Mouse (Mus musculus): ENCODE measurements at regions not wholly inside any gene's neighbourhood (a gene's known extent, or its start where the extent isn't known, plus 50 kb on each side); places are given as distances from the start of the nearest gene placed in this dataset.
"Not testable (repeated sequence)": the region's sequence is repeated elsewhere in the genome, so short reads cannot be mapped to it uniquely, and the experiment has no call there.

DNA sequence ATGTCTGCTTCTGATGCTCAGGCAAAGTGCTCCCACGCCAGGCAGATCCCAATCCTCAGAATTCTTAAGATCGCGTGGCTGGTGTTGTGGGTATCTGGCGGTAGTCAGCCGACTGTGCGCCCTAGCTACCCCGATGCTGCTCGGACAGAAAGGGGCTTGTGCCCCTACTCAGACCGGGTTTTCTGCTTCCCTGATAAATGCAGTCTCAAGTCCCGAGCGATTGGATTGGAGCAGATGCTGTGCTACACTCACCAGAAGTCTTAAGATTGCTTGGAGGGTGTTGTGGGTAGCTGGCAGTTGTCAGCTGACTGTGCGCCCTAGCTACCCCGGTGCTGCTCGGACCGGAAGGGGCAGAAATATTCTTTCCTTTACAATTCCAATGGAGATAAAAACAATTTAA lies 99.3 kb downstream of the Gm7489 start:
- not testable (repeated sequence) for DNase-seq

DNA sequence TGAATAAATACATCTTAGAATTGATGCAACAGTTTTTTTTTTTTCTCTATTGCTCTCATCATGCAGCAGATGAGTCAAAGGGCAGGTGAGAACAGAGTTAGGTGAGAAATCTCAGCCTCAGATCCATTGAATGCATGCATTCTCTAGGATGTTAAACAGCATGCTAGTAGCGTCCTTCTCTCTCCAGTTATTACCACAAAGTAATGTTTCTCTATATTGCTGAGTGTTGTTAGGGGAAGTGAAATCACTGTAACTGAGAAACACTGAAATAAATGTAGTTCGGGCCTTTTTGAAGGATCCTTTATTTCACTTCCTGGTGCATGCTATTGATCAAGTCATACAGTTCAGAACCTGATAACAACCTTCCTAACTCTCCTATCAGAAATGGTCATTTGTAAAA lies 105.2 kb downstream of the Gm7489 start:
- no peak for DNase-seq

DNA sequence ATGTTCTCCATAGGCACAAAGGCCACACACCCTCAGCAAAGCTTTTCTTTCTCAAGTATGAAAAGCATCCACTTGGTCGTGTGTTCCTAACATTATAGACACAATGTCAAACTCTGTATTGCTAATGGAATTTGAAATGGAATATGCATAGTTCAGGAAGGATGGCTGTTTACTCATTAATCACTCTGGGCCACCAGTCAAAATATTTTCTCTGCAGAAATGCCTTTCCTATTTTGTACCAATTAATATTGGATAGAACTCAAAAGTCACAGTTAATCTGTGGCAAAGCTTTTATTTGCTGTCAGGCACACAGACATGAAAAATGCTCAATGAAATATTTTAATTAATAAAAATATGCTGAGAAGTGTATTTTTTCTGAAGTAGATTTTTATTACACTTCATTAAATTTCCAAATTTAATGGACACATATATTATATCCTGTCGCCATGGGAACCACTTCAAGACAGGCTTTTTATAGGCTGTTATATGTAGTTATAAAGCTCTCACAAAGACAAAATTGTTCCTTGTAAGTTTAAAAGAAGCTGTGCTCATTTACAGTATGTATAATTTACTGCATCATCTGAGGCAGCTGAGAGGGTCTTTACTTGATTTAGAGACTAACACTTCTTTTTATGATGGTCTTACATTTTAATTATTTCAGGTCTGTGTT lies 110.6 kb downstream of the Gm7489 start:
- DNase-seq = no peak

DNA sequence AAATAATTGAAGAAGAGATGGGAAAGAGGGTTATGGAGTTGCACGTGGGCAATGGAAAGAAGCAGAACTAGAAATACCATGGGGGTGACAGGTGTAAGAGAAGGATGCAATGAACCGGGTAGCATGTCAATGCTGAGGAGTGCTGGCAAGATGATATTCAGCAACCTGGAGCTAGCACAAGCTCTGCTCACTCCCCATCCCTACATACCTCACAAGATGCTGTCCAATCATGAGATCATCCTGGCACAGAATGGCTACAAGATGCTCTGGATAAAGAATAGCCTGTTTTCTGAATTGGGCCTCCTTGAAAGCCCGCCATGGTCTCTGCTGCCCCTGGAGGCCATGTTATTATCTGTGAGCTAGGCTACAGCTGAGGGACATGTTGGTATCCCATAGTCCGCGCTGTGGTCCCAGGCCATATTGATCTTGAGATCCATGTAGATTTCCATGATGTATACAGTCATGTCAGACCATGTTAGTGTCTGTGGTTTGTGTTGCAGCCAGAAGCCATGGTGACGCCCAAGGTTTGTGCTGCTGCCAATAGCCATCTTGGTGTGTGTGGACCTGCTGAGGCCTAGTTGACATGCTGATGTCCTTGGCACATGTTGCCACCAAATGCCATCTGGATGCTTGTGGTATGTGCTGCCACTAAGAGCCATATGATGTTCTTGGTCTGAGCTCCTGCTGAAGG lies 114.0 kb downstream of the Gm7489 start:
- no peak for DNase-seq

DNA sequence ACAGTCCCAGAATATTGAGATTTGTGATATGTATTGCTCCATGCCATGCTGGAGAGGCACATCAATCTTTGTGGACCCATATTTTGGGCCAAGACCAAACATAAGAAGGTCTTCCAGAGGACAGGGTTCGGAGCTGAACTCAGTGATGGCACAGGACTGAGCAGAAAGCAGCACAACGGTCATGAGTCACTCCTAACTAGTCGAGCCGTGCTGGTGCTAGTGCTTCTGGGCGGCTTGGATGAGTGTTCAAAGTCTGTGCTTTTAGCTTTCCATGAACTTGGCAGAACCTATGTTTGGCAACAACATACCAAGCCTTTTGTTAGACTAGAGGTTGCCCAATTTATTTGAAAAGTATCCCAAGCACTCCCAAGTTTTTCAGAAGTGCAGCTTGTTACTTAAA lies 149.1 kb downstream of the Gm7489 start:
- DNase-seq = no peak

DNA sequence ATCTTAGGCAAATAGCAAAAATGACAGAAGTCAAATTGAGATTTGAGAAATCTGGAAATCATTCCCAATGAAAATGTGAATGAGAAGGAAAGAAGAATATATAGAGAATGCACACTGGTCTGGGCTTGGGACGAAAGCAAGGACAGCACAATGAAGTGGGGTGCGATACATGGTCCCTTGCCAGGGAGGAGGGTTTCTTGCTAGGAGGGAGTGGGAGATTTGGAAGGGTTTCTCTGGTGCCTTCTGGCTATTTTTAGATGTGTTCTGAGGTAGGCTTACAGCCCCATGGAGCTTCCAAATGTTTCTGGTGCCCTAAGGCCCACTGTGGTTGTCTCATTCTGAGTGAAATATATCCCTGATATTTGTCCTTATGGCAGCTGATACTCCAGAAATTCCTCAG lies 166.0 kb downstream of the Gm7489 start:
- no peak for DNase-seq

DNA sequence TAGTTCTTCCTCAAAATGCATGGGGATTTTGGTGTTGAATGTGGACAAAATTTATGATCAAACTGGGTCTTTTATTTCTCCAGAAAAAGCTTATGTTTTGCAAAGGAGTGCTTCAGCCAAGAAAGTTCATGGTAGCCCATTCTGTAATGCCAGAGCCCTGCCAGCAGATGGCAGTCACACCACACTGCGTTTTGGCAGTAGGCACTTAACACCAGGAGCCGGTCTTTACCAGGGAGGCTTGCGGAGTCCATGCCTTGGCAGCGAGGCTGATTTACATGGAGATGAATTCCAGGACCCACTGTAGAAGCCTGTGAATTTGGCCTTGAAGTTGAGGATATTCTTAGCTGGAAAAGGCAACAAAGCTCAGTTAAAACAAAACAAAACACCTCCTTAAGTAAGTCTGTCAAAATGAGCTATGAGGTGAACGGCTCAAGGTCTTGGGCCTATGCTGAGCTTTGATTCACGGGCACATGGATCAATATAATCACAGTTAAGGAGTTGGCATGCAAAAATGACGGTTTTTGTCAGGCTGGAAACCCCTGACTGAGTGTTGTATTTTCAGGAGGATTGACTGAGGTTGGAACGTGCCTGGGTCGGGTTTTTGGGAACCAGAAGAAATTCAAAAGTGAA lies 185.4 kb downstream of the Gm7489 start:
- DNase-seq = peak; percentile 18

DNA sequence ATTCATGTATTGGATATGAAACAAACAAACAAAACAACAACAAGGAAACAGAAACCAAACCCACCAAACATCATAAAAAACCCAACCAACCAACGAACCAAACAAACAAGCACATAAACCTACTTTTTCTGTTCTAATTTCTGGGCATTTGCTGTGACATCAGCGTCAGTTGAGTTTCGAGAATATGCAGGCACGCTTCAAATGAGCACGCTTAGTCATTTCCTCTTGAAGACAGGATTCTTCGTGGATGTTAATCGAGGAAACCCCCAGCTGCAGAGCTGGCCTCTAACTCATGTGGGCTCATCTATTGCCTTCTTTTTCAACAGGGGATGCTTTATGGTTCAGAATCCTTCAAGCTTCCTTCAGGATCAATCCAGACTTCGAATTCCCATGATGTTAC lies 187.0 kb downstream of the Gm7489 start:
- no peak for DNase-seq

DNA sequence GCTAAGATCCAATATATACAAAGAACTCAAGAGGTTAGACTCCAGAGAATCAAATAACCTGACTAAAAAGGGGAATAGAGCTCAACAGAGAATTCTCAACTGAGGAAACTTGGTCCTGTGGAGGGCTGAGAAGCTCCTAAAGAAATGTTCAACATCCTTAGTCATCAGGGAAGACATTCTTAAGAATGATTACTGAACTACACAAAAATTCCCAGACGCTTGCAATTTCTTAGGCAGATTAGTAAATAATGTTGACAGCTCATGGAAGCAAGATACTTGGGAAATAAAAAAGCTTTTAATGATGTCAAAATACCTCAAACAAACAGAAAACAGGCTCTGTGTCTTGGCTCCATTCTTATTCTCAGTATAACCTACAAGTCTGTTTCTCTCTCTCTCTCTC lies 206.6 kb downstream of the Gm7489 start:
- DNase-seq = no peak

DNA sequence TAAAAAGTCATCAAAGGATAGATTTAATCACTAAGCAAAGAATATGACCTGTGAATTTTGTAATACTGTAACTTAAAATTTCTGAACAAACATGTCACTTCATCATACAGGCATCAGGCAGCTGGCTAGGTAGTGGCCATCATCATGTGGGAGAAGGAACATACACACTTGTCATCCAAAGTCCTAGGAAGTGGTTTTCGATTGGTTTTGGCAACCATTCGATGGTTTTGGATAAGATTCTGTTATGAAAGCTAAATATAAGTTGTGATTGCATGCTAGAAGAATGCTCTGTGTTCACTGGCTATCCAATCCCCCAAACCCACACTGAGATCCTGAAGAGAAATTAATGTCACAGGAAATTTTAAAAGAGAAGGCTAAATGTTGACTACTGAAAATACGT lies 207.7 kb downstream of the Gm7489 start:
- no peak for DNase-seq

DNA sequence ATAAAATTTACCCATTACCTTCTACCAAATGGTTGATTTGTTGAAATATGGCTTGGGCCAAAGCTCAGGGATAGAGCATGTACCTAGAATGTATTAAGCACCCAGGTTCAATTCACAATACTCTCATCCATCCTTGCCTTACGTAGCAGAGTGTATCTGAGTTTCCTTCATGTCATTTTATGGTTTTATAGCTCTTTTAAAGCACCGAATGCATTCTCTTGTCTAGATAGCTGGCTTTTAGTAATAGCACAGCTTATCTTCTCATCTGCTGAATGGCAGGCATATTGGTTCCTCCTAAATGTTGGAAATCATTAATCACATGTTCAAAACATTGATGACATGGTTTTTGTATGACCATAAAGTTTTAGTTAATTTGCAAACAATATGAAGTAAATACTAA lies 212.8 kb downstream of the Gm7489 start:
- no peak for DNase-seq

DNA sequence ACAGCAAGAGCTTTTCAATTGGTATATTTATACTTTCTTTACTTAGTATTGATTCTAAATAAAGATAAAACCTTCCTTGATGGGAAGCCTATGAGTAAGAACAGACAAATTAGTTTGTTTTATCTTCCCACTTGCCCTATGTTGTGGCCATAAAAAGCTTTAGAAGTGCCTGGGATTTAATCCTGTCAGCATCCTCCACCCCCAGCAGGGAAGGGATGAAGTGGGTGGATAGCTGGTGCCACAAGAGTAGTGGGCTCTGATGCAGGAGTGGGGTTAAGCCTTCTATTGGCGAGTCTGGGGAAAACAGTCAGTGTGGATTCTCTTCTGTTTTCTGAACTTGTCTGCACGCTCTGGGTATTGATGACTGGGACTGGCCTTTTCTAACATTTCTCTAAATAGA lies 227.7 kb downstream of the Gm7489 start:
- no peak for DNase-seq

DNA sequence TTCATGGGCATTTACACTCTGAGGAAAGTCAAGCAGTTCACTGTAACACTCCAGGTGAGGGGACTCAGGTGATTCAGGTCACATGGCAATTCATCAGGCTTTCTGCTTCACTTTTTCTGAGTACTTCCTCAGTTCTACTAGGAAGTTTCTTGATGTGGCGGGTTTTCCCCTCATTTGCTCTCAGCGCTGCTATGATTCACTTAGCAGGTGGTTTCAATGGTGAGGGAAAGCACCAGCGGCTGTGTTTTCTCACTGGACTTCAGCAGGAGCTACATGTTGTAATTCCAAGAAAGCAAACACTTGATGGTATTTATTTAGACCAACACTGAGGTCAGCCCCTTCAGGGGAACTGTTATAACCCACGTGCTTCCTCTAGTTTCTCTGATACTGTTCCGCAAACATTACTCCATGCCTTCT lies 229.4 kb downstream of the Gm7489 start:
- no peak for DNase-seq

DNA sequence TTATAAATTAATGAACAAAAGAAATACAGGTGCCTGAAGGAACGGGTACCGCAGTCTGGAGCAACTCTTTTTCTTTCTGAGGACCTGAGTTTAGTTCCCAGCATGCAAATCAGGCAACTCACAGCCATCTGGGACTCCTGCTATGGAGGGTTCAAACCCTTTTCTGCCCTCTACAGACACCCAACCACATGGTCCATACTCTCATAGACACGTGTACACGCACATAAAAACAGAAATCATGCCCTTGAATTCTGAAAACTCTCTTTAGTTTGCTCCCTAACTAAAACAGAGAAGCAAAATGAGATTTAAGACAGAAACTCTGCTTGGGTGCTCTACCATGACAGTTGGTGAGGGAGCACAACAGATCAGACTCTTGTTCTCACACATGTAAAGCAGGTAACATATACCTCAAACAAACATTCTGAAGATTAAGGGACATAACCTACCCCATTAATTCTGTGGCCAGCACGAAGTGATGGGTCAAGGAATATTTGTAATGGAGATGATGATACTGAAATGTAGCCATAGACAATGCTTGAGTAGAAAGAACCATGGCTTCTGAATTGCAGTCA lies 233.3 kb downstream of the Gm7489 start:
- DNase-seq = no peak

DNA sequence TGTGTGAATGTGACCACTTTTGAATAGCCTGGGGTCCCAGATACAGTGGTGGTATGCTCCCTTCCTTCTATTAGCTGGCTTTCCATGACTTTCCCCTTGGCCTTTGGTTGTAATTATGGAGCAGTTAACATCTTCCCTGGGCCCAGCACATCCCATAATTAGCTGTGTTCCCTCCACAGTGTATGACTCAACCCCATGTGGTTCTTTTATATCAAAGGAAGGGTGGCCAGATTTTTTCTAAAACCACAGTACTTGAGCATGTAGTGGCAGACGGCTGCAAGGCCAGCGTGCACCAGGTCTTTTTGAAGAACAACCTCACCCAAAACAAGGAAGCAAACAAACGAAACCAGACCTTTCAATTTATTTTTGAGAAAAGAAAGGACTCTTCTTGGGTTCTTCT lies 235.8 kb downstream of the Gm7489 start:
- DNase-seq = no peak

DNA sequence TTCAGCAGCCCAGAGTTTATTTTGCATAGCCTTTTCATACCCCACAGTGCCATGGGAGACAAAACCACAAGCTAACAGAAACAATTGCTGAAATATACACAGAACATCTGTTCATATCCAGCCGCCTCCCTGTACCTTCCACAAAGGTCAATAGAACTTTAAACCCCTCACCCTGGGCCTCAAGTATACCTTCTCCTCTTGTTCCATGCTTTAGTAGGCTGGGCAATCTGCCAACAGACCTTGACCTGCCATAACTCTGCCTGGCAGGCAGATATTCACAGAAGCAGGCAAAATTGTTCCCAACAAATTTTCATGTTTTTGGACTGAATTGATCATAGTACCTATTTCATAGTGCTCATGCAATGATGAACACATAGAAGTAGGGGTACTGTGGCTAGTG lies 279.6 kb downstream of the Gm7489 start:
- DNase-seq = no peak

DNA sequence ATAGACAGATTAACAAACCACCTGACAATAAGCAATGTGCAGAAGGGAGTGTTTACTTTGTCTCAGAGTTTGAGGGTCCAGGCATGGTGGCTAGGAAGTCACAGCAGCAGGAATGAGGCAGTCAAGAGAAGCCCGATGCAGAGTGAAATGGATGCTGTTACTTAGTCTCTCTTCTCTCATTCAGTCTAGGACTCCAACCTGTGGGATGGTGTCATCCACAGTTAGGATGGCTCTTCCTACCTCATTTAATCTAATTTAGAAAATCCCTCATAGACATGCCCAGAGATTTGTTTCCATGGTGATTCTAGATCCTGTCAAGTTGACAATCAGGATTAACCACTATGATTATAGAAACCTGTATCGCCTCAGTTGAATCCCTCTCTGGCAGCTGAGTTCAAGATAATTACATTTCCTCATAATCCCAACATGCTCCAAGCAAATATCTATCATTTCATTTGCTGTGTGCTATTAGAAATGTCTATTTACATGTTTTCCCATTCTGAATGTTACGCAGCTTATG lies 283.2 kb downstream of the Gm7489 start:
- no peak for DNase-seq

DNA sequence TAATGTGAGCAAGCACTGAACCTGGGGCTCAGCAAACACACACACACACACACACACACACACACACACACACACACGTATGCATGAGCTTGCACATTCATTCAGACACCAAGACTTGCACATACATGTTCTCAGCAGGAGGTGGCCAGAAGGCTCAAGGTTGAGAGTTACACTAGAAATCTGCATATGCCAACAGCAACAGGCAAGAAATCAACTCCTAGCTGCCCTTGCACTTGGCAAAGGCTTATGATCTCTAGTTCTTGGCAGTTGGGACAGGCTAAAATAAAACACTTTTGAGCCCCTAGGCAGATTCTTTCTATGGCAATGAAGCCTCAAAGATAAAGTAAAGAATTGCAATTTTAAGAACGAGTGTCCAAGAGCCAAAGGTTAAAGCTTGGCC lies 292.5 kb downstream of the Gm7489 start:
- no peak for DNase-seq

DNA sequence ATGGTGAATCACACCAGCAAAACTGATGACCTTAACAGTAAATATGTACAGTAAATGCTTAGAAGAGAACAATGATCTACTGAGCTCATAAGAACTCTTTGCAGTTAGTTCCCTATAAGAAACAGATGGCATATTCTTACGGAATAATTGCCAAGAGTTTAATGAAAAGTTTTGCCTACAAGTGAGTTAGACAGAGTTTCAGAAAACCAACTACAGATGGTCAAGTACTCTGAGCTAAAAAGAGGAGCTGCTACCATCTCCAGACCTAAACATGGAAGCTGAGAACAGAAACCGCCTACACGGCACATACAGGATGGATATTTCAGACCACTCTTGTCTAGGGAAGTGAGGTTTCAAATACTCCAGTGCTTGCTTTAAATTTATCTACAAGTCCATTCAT lies 293.1 kb downstream of the Gm7489 start:
- DNase-seq = peak; percentile 3
